Mouse (Mus musculus): ENCODE data around the gene Mefv. TPM values are rescaled to one million over a fixed set of nuclear protein-coding genes. Genes with fewer than 3 reads are reported as not detected.

The Mefv gene
- total RNA-seq (2012; rRNA removed) = not detected in 2 replicates
- not detected in 2 replicates for total RNA-seq (2014; rRNA removed)
- polyA plus RNA-seq (2012; ENCODE audit: insufficient read length, low read depth) = not detected in 2 replicates

DNA sequence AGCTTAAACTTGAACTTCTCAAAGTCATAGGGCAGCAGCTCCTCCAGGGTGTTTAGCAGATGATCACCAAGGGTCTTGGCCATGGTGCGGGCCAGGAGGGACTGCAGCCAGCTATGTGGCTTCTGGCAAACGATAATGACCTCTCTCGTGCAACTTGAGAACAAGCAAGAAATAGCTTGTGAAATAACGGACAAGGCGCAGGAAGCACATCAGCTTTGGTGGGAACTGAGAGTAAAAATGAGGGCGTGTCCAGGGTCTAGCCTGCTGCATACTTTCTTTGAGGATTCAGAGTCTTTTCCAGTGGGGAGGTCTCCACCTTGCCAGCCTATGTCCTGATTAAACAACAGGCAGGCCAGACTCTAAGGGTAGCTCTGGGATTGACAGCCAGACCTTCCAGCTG is at the start of gene Mefv:
TSS of gene Mefv (minus strand) at position 118 of the 400 bp plus-strand sequence.
- H3K36me3 ChIP-seq (replicated peaks in 1 of 2; ENCODE audit: control insufficient read depth in 1 of 2, insufficient read depth in 1 of 2, low read length in 1 of 2) = no peaks in the 10 kb centered on the region

GRCm38 (mm10) chr16:3748976-3749375 is 31.1 kb upstream of the Mefv start:
- dilution Hi-C loops (cut with MboI; ENCODE audit: extremely low pct_ligation_motif_present, extremely low pct_unique_long_range_greater_than_20kb, low sequenced_read_pairs) = no loop called here

More for the DNA sequence above, at the start of gene Mefv:
- TF ChIP-seq POLR2AphosphoS2 (IDR thresholded peaks at IDR 0.05; ENCODE audit: low read depth, low read length) (no peak), NRF1 (IDR thresholded peaks at IDR 0.05; ENCODE audit: low read depth, low read length) (no peak), IRF4 (IDR thresholded peaks at IDR 0.05; ENCODE audit: low read depth, low read length) (no peak), SMC3 (IDR thresholded peaks at IDR 0.05; ENCODE audit: low read depth, low read length) (no peak), HCFC1 (IDR thresholded peaks at IDR 0.05; ENCODE audit: low read depth, low read length) (no peak), ETS1 (conservative IDR thresholded peaks at IDR 0.05; ENCODE audit: low read depth, low read length) (no peak), ZMIZ1 (IDR thresholded peaks at IDR 0.05; ENCODE audit: low read depth, low read length) (no peak), JUN (IDR thresholded peaks at IDR 0.05; ENCODE audit: insufficient read depth, low read depth, low read length) (no peak), ZKSCAN1 (IDR thresholded peaks at IDR 0.05; ENCODE audit: borderline replicate concordance, low read depth, low read length) (no peak), ZC3H11A (IDR thresholded peaks at IDR 0.05; ENCODE audit: low read depth, low read length) (no peak), GABPA (IDR thresholded peaks at IDR 0.05; ENCODE audit: insufficient replicate concordance, low read depth, low read length) (no peak), TCF12 (IDR thresholded peaks at IDR 0.05; ENCODE audit: low read depth, low read length) (no peak), MAZ (IDR thresholded peaks at IDR 0.05; ENCODE audit: low read depth, low read length) (no peak), CHD1 (IDR thresholded peaks at IDR 0.05; ENCODE audit: low read depth, low read length) (no peak)
- peaks cover under 1 to 15% of the 10 kb centered on the region in 2 experiments for H3K4me1 ChIP-seq (ENCODE audit: control insufficient read depth in 1 of 2, insufficient read depth in 2 of 2)
- in situ Hi-C loops (cut with MboI; ENCODE audit: low pct_ligation_motif_present, low pct_unique_long_range_greater_than_20kb, low sequenced_read_pairs) = no loop called here
- no peak within 1 kb of the TSS for H3K4me2 ChIP-seq (ENCODE audit: insufficient read depth, low read depth, poor library complexity, severe bottlenecking)
- H3K79me2 ChIP-seq (replicated peaks; ENCODE audit: control insufficient read depth, extremely low read depth, insufficient read depth, poor library complexity, severe bottlenecking) = no peaks in the 10 kb centered on the region
- no peak within 1 kb of the TSS for H3K9ac ChIP-seq (ENCODE audit: insufficient read depth, low read depth)
- H3K4me3 ChIP-seq (replicated peaks in 1 of 3; ENCODE audit: low read depth in 2 of 3, low read length in 2 of 3, poor library complexity in 1 of 3) = no peak within 1 kb of the TSS
- H3K27me3 ChIP-seq (replicated peaks) = no peaks in the 10 kb centered on the region
- no peak for DNase-seq (ENCODE audit: extremely low read depth)
- H3K9me3 ChIP-seq (replicated peaks; ENCODE audit: low read length) = no peaks in the 10 kb centered on the region
- H3K27ac ChIP-seq (ENCODE audit: insufficient read depth, low read depth) = no peak within 1 kb of the TSS
- dilution Hi-C loops (cut with MboI; ENCODE audit: extremely low pct_ligation_motif_present, extremely low pct_unique_long_range_greater_than_20kb, low sequenced_read_pairs) = no loop called here

More at GRCm38 (mm10) chr16:3748976-3749375, 31.1 kb upstream of the Mefv start:
- Histone ChIP-seq H3K4me1 (ENCODE audit: control insufficient read depth in 1 of 2, insufficient read depth in 2 of 2) (peaks cover 3 to 28% of the 10 kb centered on the region in 2 experiments; a peak in 3 of 4 replicates), H3K9me3 (replicated peaks; ENCODE audit: low read length) (peaks cover 23% of the 10 kb centered on the region), H3K9ac (ENCODE audit: insufficient read depth, low read depth) (no peak overlapping the region), H3K79me2 (replicated peaks; ENCODE audit: control insufficient read depth, extremely low read depth, insufficient read depth, poor library complexity, severe bottlenecking) (peaks cover 33% of the 10 kb centered on the region), H3K4me2 (ENCODE audit: insufficient read depth, low read depth, poor library complexity, severe bottlenecking) (no peak overlapping the region), H3K4me3 (replicated peaks in 1 of 3; ENCODE audit: low read depth in 2 of 3, low read length in 2 of 3, poor library complexity in 1 of 3) (no peak overlapping the region), H3K36me3 (replicated peaks in 1 of 2; ENCODE audit: control insufficient read depth in 1 of 2, insufficient read depth in 1 of 2, low read length in 1 of 2) (peaks cover 44 to 64% of the 10 kb centered on the region in 2 experiments), H3K27ac (ENCODE audit: insufficient read depth, low read depth) (no peak overlapping the region), H3K27me3 (replicated peaks) (no peaks in the 10 kb centered on the region)
- no peak for DNase-seq (ENCODE audit: extremely low read depth)
- in situ Hi-C loops (cut with MboI; ENCODE audit: low pct_ligation_motif_present, low pct_unique_long_range_greater_than_20kb, low sequenced_read_pairs) = no loop called here
- TF ChIP-seq ETS1 (conservative IDR thresholded peaks at IDR 0.05; ENCODE audit: low read depth, low read length) (no peak), USF2 (conservative IDR thresholded peaks at IDR 0.05; ENCODE audit: low read depth, low read length) (no peak), CHD1 (IDR thresholded peaks at IDR 0.05; ENCODE audit: low read depth, low read length) (no peak), UBTF (IDR thresholded peaks at IDR 0.05; ENCODE audit: low read depth, low read length) (no peak), MAZ (IDR thresholded peaks at IDR 0.05; ENCODE audit: low read depth, low read length) (no peak), RAD21 (IDR thresholded peaks at IDR 0.05; ENCODE audit: low read depth, low read length) (no peak), NELFE (IDR thresholded peaks at IDR 0.05; ENCODE audit: low read depth, low read length) (no peak), SIN3A (IDR thresholded peaks at IDR 0.05; ENCODE audit: low read length) (no peak), JUND (conservative IDR thresholded peaks at IDR 0.05; ENCODE audit: low read depth, low read length) (no peak), HCFC1 (IDR thresholded peaks at IDR 0.05; ENCODE audit: low read depth, low read length) (no peak), EP300 (IDR thresholded peaks at IDR 0.05; ENCODE audit: low read length) (no peak), POLR2AphosphoS2 (IDR thresholded peaks at IDR 0.05; ENCODE audit: low read depth, low read length) (no peak), TBP (conservative IDR thresholded peaks at IDR 0.05; ENCODE audit: low read depth, low read length) (no peak), ZKSCAN1 (IDR thresholded peaks at IDR 0.05; ENCODE audit: borderline replicate concordance, low read depth, low read length) (no peak), KAT2A (IDR thresholded peaks at IDR 0.05; ENCODE audit: insufficient replicate concordance, low read length) (no peak)

Measured in CH12.LX (cell line).